Mouse (Mus musculus) forebrain, embryonic 15.5 days (tissue): ENCODE data around the gene Erg. TPM values are rescaled to one million over a fixed set of nuclear protein-coding genes. Genes with fewer than 3 reads are reported as not detected.
A peak's percentile ranks its signal among the peaks of the same experiment; 100 is the strongest.

Experiments
- ATAC-seq: fragments of 200-750 bp; cut with Nextera tagmentation; replicated peaks from 2 replicates; pipeline ENCODE4 v1.8.0; 2017; ENCODE audit warnings: mild to moderate bottlenecking, moderate TSS enrichment, moderate library complexity
- H3K27ac ChIP-seq: fragments of 300-500 bp; sonication (generic); replicated peaks from 2 replicates; pipeline ENCODE4 v1.5.1; 2015; ENCODE audit warnings: mild to moderate bottlenecking, inconsistent platforms
- H3K27me3 ChIP-seq: fragments of 300-500 bp; sonication (generic); 2 replicates; pipeline ENCODE4 v1.6.1; 2015; ENCODE audit warnings: inconsistent platforms
- H3K36me3 ChIP-seq: fragments of 300-500 bp; sonication (generic); 2 replicates; pipeline ENCODE4 v1.6.1; 2015; ENCODE audit warnings: mild to moderate bottlenecking, inconsistent platforms
- H3K4me1 ChIP-seq: fragments of 300-500 bp; sonication (generic); 2 replicates; pipeline ENCODE4 v1.6.1; 2015; ENCODE audit warnings: inconsistent platforms
- H3K4me2 ChIP-seq: fragments of 300-500 bp; sonication (generic); replicated peaks from 2 replicates; pipeline ENCODE4 v1.6.1; 2015; ENCODE audit warnings: mild to moderate bottlenecking, inconsistent platforms
- H3K4me3 ChIP-seq: fragments of 300-500 bp; sonication (generic); 2 replicates; pipeline ENCODE4 v1.5.1; 2015; ENCODE audit warnings: mild to moderate bottlenecking, inconsistent platforms
- H3K9ac ChIP-seq: fragments of 300-500 bp; sonication (generic); replicated peaks from 2 replicates; pipeline ENCODE4 v1.6.1; 2015; ENCODE audit warnings: mild to moderate bottlenecking, inconsistent platforms
- H3K9me3 ChIP-seq: fragments of 300-500 bp; sonication (generic); 2 replicates; pipeline ENCODE4 v1.6.1; 2016; ENCODE audit warnings: inconsistent platforms
- WGBS: fragments of 180-500 bp; shearing (Covaris S2); methylation state at CpG from one replicate; pipeline ENCODE4 v1.1.7; 2015; ENCODE audit warnings: mixed read lengths; 5-methylcytosine and 5-hydroxymethylcytosine counted together
- polyA plus RNA-seq: library from polyadenylated mRNA; unstranded; fragments of >200 nt; fragmentation: Nextera tagmentation; extraction: Ambion mirVana; gene quantifications from 2 replicates; pipeline ENCODE4 v1.2.1, GENCODE M21; 2015

Erg gene
- polyA plus RNA-seq, 1 experiment from 2014 or later = 1.5 TPM

- WGBS = 24% methylated on average over 5 of the region's 5 CpGs
- H3K4me3 ChIP-seq = no peak overlapping the region
- no peak overlapping the region for H3K9ac ChIP-seq
- no peak overlapping the region for H3K27ac ChIP-seq
- no peaks in the 10 kb centered on the region for H3K36me3 ChIP-seq
- no peak overlapping the region for H3K4me2 ChIP-seq
- no peaks in the 10 kb centered on the region for H3K27me3 ChIP-seq
- ATAC-seq = no peak
- no peaks in the 10 kb centered on the region for H3K9me3 ChIP-seq
- H3K4me1 ChIP-seq = peaks cover 12% of the 10 kb centered on the region
These were observed 16.1 kb upstream of the Erg start for GRCm38 (mm10) chr16:95602504-95602903.

GRCm38 (mm10) chr16:95601807-95602206, 15.4 kb upstream of the Erg start:
- no peaks in the 10 kb centered on the region for H3K9me3 ChIP-seq
- H3K4me2 ChIP-seq = no peak overlapping the region
- no peak for ATAC-seq
- H3K36me3 ChIP-seq = no peaks in the 10 kb centered on the region
- no peak overlapping the region for H3K4me3 ChIP-seq
- 22% methylated on average over 4 of the region's 4 CpGs for WGBS
- H3K27ac ChIP-seq = no peak overlapping the region
- peaks cover 18% of the 10 kb centered on the region for H3K4me1 ChIP-seq
- no peaks in the 10 kb centered on the region for H3K27me3 ChIP-seq
- no peak overlapping the region for H3K9ac ChIP-seq

- Histone ChIP-seq H3K4me2 (no peak overlapping the region), H3K4me1 (peaks cover 24% of the 10 kb centered on the region), H3K27ac (no peak overlapping the region), H3K27me3 (no peaks in the 10 kb centered on the region), H3K4me3 (no peak overlapping the region), H3K36me3 (no peaks in the 10 kb centered on the region), H3K9me3 (no peaks in the 10 kb centered on the region), H3K9ac (no peak overlapping the region)
- no peak for ATAC-seq
- WGBS = 86% methylated on average over 4 of the region's 4 CpGs
These were observed 14.8 kb upstream of the Erg start for GRCm38 (mm10) chr16:95601219-95601580.

GRCm38 (mm10) chr16:95600572-95601218, 14.3 kb upstream of the Erg start:
- Histone ChIP-seq H3K4me2 (no peak overlapping the region), H3K4me3 (no peak overlapping the region), H3K4me1 (peaks cover 24% of the 10 kb centered on the region), H3K27me3 (no peaks in the 10 kb centered on the region), H3K36me3 (no peaks in the 10 kb centered on the region), H3K27ac (no peak overlapping the region), H3K9me3 (no peaks in the 10 kb centered on the region), H3K9ac (no peak overlapping the region)
- WGBS = 53% methylated on average over 19 of the region's 19 CpGs
- no peak for ATAC-seq

GRCm38 (mm10) chr16:95598930-95599329, 12.5 kb upstream of the Erg start:
- H3K27ac ChIP-seq = no peak overlapping the region
- no peaks in the 10 kb centered on the region for H3K27me3 ChIP-seq
- WGBS = 96% methylated on average over 4 of the region's 4 CpGs
- H3K4me1 ChIP-seq = peaks cover 24% of the 10 kb centered on the region
- no peaks in the 10 kb centered on the region for H3K9me3 ChIP-seq
- no peaks in the 10 kb centered on the region for H3K36me3 ChIP-seq
- no peak overlapping the region for H3K4me2 ChIP-seq
- H3K9ac ChIP-seq = no peak overlapping the region
- no peak overlapping the region for H3K4me3 ChIP-seq
- no peak for ATAC-seq

GRCm38 (mm10) chr16:95597578-95597951, 11.2 kb upstream of the Erg start:
- peak; percentile 84 for ATAC-seq
- H3K4me2 ChIP-seq = peak overlapping the region; percentile 2; the same call in 1 of the 2 replicates

GRCm38 (mm10) chr16:95596884-95597577, 10.6 kb upstream of the Erg start:
- Histone ChIP-seq H3K36me3 (no peaks in the 10 kb centered on the region), H3K27me3 (no peaks in the 10 kb centered on the region), H3K4me2 (peak overlapping the region; percentile 2; the same call in 1 of the 2 replicates), H3K9me3 (no peaks in the 10 kb centered on the region), H3K9ac (no peak overlapping the region), H3K4me1 (peaks cover 24% of the 10 kb centered on the region), H3K4me3 (no peak overlapping the region), H3K27ac (peak overlapping the region; percentile 64)
- ATAC-seq = peak; percentile 86
- WGBS = 47% methylated on average over 11 of the region's 11 CpGs

More at GRCm38 (mm10) chr16:95597578-95597951, 11.2 kb upstream of the Erg start:
- no peaks in the 10 kb centered on the region for H3K27me3 ChIP-seq
- H3K36me3 ChIP-seq = no peaks in the 10 kb centered on the region
- H3K27ac ChIP-seq = peak overlapping the region; percentile 64
- H3K4me1 ChIP-seq = peaks cover 24% of the 10 kb centered on the region
- H3K4me3 ChIP-seq = no peak overlapping the region
- H3K9ac ChIP-seq = no peak overlapping the region
- no peaks in the 10 kb centered on the region for H3K9me3 ChIP-seq
- WGBS = 23% methylated on average over 7 of the region's 7 CpGs

- Histone ChIP-seq H3K4me2 (no peak overlapping the region), H3K36me3 (no peaks in the 10 kb centered on the region), H3K4me1 (peaks cover 21% of the 10 kb centered on the region), H3K9me3 (no peaks in the 10 kb centered on the region), H3K27me3 (peaks cover 26% of the 10 kb centered on the region), H3K4me3 (no peak overlapping the region), H3K9ac (no peak overlapping the region), H3K27ac (no peak overlapping the region)
- WGBS = 71% methylated on average over 5 of the region's 5 CpGs
- no peak for ATAC-seq
These were observed 2.5 kb upstream of the Erg start for GRCm38 (mm10) chr16:95588849-95589248.

GRCm38 (mm10) chr16:95586726-95587125, 333 bp upstream of the Erg start:
- H3K27me3 ChIP-seq = peaks cover 30% of the 10 kb centered on the region
- H3K4me1 ChIP-seq = peaks cover 21% of the 10 kb centered on the region
- 9% methylated on average over 7 of the region's 7 CpGs for WGBS
- H3K9me3 ChIP-seq = no peaks in the 10 kb centered on the region
- H3K9ac ChIP-seq = no peak overlapping the region
- peak overlapping the region; percentile 62; the same call in 1 of the 2 replicates for H3K4me2 ChIP-seq
- no peaks in the 10 kb centered on the region for H3K36me3 ChIP-seq
- ATAC-seq = no peak
- peak overlapping the region; percentile 35; the same call in 1 of the 2 replicates for H3K4me3 ChIP-seq
- no peak overlapping the region for H3K27ac ChIP-seq

- WGBS = under 1% methylated on average over 36 of the region's 36 CpGs
- H3K27ac ChIP-seq = no peak overlapping the region
- H3K4me2 ChIP-seq = peak overlapping the region; percentile 62
- peak; percentile 88 for ATAC-seq
- H3K9me3 ChIP-seq = no peaks in the 10 kb centered on the region
- peaks cover 30% of the 10 kb centered on the region for H3K27me3 ChIP-seq
- peak overlapping the region; percentile 35 for H3K4me3 ChIP-seq
- H3K9ac ChIP-seq = peak overlapping the region; percentile 39
- H3K4me1 ChIP-seq = peaks cover 21% of the 10 kb centered on the region
- no peaks in the 10 kb centered on the region for H3K36me3 ChIP-seq
These were observed 667 bp downstream of the Erg start for GRCm38 (mm10) chr16:95585541-95586310.

GRCm38 (mm10) chr16:95584751-95585528, 1.5 kb downstream of the Erg start:
- Histone ChIP-seq H3K27ac (no peak overlapping the region), H3K9me3 (no peaks in the 10 kb centered on the region), H3K36me3 (no peaks in the 10 kb centered on the region), H3K27me3 (peaks cover 30% of the 10 kb centered on the region), H3K4me3 (peak overlapping the region; percentile 35), H3K4me2 (peak overlapping the region; percentile 62), H3K4me1 (peaks cover 21% of the 10 kb centered on the region), H3K9ac (peak overlapping the region; percentile 39)
- 14% methylated on average over 37 of the region's 37 CpGs for WGBS
- peak; percentile 66 for ATAC-seq
